Mouse (Mus musculus) layer of hippocampus, adult 9-11 months (tissue): ENCODE measurements around the gene Wasl.
A peak's percentile ranks its signal among the peaks of the same experiment; 100 is the strongest.

Experiments
- DNase-seq: peaks from one replicate; pipeline ENCODE4 v3.0.0; 2022

The Wasl gene

DNA sequence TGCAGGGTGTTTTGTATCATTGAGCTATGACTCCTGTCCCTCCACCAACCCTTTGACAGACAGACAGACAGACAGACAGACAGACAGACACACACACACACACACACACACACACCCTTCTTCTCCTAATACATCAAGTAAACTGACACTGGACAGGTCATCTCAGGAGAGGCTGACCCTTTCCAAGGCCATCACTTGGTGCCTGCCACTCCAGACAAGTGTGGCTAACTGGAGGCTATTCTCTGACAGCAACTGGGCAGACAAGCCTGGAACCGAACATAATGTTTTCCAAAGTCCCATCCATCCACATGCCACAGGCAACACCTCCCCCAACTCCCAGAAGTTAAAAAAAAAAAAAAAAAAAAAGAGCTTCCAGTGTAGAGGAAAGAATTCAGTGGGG lies 63.1 kb downstream of the Wasl start:
- DNase-seq, result no peak

DNA sequence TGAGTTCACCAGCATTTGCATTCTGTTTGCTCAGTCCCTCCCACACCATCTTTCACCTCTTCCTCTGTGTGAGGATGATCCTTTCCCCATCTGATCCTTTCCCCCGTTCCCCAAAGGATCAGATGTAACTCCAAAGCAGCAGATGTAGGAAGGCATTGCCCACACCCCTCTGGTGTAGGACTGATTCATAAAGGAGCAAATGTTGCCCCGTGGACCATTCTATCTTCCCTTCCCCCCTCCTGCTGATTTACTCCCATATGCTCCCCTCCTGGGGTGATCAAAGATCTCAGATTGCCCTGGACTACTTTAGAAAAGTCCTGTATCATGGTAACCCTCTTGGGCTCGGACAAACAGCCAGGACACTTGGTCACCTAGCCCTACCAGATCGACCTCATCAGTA lies 64.1 kb downstream of the Wasl start:
- DNase-seq, result no peak

DNA sequence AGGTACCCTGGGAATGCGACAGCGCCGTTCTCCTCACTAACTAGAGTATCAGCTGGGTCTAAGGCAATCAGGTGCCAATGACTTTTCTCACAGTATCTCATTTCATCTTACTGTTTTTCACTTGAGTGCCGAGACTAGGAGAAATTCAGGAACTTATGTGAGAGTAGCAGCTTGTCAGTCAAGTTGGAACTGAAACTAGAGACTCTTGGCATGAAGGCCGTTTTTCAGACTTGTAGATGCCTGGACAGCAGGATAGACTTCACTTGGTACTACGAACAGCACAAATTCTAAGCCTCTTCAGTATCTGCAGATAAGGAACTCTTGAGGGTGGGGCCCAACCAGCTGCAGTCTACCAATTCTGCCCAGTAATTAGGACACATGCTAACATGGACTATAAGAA lies 64.7 kb downstream of the Wasl start:
- no peak for DNase-seq

DNA sequence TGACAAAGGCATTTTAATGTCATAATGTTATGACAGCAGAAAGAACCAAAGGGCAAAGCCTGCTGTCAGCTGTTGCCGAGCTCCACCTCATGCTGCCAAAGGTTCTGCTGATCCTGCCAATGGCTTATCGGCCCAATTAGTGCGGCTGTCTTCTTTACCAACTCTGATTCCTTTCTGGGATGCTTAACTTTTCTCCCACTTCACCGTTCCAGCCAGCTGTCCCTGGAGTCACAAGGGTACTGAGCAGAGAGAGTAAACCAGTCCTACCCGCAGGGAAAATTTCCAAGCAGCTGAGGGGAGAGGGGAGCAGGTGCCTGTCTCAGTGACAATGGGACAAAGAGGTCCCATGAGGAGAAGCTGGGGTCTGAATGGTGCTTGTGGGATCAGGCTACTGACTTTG lies 65.2 kb downstream of the Wasl start:
- DNase-seq, result no peak

DNA sequence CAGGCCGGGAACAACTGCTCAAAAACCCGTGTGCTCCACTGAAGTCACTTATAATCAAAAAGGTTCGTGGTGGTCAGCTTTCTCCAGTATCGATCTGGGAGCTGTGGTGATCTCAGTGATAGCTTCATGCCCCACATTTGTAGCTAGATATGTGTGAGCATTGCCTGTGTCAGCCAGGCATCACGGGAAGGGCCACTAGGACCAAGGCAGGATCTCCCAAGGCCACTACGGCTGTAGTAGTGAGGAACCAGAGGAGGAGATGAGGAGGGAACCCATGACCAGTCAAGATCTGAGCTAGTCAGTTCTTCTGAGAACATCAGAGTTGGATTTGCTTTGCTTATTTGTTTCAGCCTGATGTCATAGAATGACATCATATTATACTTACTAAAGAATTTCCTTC lies 65.6 kb downstream of the Wasl start:
- DNase-seq, result no peak

DNA sequence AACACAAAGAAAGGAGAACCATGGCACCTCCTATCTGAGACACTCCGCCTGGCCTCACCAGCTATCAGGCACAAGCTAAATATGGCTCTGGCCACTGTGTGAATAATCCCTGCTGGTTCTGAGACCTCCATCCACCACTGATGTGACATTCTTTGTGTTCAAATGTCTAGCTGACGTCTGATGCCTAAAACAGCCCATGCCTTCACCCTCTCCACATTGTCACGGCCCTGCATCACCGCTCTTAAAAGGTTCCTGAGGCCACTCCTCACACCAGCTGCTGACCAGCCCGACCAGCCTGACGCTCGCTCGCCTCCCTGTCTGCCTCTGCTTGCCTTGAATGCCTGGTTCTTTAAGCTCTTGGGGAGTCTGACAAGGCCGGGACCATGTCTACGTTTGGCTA lies 67.3 kb downstream of the Wasl start, which contains the start of gene Lmod2:
Gene Lmod2, plus strand, starts transcription at position 263 of the 400 bp plus-strand sequence.
- DNase-seq, result no peak

DNA sequence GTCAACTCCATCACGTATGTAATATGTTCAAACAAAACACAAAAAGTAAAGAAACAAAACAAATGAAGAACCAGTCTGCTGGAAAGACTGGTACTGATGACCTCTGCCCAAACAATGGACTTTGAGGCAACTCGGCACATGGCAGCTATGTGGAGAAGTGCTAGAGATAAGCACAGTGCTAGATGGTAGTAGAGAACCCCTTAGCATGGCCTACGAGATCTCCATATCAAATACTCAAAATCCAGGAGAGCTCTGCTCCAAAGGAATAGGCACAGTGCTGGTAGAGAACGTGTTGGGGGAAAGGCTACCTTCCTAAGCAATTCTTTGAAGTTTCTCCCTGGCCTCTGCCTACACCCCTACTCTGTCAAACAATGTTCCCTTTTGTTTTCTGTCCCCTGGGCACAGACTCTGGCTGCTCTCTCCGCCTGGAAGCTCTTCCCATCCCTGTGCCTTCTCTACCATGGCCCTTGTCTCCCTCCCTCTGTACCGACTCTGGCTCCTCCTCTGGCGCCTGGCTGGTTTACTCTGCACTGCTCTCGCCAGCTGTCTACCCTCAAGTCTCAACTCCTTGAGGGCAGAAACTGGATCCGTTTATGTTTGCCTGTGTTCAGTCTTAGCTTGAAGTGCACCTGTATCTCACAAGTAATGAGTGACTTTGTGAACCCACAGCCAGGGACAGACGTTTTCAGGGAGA lies 73.1 kb downstream of the Wasl start:
- no peak for DNase-seq

DNA sequence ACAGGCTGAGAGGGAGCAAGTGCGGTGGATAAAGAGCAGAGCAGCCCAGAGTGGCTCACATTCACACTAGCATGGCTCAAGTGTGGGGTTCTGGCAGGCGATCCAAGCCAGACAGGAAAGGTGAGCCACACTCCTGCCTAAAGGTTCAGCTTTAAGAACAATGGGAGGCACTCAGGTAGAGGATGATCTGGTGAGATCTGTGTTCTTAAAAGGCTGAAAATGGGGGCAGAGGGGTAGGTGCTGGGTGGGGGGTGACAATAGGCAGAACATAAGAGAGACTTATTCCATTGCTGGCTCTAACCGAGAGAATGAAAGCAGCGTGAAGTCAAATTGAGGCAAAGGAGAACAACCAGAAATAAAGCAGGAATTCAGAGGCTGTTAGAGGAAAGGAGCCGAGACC lies 74.5 kb downstream of the Wasl start:
- no peak for DNase-seq

DNA sequence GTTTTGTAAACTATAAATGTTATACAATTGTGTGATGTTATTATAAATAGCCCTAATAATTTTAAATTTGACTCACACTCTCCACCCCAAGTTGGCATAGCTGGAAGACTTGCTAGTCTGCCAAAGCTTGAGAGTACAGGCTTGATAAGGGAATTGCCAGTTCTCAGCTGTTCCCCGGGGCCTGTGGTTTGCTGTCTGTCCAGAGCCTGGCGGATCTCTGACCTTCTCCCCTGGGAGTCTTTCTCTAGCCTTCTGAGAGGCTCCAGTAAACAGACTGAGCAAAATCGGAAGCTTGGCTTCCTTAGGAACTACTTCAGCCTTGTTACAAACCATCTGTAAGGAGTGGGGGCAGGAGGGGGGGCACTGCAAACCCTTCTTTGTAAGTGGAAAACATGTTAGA lies 77.9 kb downstream of the Wasl start:
- no peak for DNase-seq

DNA sequence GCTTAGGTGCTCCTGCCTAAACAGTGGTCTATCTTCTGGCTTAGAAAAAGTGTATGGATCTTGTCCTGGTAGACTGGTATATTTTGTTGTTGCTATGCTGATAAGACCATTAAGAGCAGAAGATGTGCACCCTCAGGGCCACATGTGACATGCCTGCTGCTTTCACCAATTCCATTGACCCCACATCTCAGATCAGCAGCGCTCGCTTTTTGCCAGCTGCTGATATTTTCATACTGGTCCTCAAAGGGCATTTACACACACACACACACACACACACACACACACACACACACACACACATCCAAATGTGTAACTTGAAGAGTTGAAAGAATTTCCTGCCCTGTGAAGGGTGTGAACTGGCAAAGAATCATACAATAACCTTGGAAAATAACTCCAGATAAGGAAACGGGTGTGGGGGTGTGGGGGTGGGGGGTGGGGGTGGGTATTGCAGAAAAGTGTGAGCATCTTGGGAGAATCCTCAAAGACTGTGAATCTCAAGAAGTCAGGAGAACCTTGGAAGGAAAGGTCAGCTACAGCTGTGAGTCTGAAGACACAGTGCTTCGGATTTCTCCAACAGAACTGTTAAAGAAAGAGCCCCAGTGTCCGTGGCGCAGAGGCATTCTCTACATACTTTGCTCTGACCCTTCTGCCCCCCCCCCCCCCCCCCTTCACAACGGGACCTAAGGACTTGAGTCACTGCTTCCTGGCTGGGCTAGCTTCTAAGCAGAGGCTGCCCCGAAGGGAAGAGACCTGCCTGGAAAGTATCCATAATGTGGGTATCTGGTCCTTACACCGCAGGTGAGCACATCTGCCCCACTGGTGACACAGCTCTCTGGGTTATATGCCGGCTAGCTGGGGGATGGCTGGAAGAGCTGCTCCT lies 79.1 kb downstream of the Wasl start:
- DNase-seq, result no peak

DNA sequence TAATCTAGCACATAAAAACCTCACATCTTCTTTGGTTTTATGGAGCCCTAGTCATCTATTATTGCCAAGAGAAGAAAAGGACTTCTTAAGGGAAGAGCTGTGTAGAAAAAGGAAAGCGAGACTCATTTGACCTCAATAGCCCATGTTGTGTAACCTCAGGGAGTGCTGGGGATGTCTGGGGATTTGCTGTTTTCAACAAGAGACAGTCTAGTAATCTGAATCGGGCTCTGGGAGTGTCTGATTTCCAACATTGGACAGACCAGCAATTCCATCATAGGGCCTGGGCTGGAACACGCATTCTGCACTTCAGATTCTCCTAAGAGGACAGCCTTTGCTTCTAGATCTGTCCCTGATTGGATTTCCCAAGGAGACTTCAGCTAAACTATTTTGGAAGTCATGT lies 81.4 kb downstream of the Wasl start:
- no peak for DNase-seq

DNA sequence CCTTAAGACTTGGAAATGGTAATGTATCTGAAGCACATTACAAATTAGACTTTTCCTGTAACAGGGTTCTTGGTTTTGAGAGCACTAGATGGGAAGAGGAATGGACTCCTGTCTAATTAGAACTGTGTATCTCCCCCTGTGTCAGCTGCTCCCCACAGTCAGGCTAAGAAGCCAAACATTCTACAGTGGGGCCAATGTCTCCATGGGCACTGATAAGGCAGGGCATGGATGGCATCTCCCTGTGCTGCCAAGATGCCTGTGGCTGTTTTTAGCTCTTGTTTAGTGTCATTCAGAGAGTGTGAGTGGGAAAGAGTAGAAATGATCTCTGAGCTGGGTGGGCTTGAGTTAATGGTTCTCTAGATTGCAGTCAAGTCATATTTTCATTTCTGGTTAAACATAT lies 91.5 kb downstream of the Wasl start:
- no peak for DNase-seq

DNA sequence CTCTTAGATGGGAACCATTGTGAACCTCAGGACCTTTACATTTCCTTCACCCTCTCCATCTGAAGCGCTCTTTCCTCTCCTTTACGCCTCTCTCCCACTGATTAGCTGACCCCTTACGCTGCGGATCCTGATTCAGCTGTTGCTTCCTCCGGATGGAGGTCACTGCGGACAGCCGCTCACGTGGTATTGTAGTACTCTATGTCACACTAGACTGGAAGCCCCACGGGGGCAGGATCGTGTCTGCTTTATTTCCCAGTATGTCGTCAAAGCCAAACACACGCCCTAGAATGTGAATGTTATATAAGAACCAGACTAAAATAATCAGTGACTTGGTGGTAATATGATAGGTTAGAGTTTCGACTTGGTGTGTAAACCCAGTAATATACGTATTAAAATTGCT lies 92.4 kb downstream of the Wasl start:
- DNase-seq, result no peak

DNA sequence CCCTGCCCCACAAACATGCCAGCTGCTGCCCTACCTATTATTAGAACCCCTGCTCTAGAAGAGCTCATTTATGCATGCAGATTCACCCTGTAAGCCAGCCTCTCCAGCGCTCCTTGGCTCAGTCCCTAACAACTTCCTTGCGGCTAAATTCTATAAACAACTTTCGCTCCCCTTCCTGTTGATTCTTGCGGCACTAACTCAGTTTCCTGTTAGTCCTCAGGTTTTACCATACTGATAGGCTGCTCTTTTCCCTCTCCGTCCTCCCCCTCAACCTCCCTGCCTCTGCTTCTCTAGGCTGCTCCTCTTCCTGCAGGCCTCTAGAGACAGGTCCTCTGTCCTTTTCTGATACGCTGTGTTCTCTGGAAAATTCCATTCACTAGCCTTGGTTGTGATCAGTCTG lies 93.7 kb downstream of the Wasl start:
- no peak for DNase-seq

DNA sequence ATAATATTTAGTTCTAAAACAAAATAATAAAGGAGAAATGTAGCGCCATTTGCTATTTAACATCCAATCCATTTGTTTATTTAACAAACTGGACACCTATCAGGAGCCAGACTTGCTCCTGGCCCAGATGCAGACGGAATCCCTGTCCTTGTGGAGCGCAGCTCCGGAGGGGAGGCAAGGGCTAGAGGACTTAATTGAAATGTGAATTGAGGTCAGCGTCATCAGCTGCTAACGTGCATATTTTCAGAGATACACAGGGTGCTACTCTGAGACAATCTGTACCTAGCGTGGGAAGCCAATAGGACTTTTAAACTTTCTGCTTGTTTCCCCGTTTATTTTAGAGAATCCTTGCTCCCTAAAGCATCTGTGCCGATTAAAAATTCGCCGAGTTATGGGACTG lies 94.5 kb downstream of the Wasl start:
- no peak for DNase-seq

DNA sequence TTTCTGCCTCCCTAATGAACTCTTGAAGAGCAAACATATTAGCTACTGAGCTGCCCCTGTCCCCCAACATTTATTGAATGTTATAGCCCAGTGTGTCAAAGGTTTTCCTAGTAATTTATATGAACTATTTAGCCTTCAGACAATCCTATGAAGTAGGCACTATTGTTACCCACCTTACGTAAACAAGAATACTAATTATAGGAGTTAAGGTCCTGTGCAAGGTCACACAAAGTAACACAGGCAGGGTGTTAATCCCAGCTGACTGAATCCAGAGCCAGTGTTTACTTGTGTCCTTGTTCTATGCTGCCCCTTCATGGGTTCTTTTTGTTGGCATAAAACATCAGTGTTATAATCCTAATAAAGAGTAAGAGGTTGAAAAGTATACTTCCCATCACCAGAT lies 95.1 kb downstream of the Wasl start:
- DNase-seq, result no peak

DNA sequence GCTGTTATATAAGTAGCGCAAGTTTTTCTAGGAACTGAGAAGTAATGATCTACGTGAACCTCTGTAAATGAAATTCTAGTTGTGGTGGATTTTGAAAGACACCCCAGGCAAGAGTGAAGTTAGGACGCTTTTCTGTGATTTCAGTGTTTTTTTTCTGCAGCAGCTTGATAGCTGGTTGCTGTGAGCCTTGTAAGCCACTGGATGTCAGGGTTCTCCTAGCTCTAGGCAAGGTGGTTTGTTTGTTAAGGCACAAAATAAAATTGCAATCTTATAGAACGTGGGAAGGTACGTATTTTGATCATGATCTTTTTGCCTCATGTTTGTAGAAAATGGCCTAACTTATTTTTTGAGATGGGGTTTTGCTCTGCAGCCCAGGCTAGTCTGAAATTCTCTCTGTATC lies 95.8 kb downstream of the Wasl start:
- no peak for DNase-seq

DNA sequence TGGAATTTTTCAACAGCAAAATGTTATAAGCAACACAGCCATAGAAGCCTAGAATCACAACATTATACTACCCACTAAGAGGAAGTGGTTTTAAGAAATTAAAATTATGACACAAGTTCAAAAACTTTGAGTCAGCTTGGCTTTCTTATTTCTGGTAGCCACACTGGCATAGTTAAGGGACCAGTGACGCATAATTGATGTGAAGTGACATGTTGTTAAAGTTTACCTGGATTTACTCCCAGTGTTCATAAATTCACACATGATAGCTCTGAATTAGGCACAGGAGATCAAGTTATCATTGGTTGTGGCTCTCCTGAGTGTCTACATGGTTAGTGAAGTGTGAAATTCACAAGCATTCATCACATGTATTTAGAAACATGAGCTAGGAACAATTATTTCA lies 99.9 kb downstream of the Wasl start:
- no peak for DNase-seq

DNA sequence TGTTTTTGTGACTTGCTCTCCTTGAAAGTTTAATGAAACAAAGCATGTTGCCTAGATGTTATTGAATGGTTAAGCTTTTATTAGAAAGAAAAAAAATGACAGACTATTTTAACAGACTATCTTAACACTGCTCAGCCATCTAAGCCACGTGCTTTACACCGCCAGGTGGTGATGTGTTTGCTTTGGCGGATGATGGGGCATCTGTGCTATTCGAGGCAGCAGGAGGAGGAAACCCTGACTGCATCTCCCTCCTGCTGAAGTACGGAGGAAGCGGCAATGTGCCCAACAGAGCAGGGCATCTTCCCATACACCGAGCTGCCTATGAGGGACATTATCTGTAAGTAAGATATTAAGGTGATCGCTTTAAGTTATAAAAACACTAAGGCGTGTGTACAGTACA lies 100.7 kb downstream of the Wasl start:
- peak; percentile 66 for DNase-seq
